Mouse (Mus musculus): ENCODE measurements around the gene L3mbtl3.

L3mbtl3 gene

DNA sequence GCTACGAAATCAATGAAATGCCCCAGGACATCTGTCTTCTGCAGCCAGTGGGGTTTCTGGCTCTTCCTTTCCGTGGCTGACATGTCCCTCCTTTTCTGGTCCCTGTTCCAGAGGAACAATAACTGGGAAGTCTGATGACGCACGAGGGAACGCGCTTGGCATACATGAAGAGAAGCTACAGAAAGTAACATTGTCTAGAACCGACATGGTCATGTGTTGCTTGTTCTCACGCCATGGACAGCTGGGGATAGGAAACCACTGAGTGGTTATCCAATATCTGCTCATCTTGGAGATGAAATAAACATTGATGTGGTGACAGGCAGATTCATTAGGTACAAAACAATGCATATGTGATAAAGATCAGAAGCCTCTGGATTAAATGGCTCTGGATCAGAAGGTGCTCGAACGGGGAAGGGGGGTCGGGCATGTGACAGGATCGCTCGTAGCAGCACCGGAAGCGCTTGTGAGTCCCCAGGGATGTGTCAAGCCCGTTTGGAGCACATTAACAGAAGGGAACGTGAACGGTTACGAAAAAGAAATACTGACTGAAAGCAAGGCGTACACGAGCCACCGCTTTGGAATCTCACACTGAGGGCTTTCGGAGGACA, 37.8 kb downstream of the L3mbtl3 start:
- no peak for DNase-seq (ENCODE audit: low read depth, low spot score)

DNA sequence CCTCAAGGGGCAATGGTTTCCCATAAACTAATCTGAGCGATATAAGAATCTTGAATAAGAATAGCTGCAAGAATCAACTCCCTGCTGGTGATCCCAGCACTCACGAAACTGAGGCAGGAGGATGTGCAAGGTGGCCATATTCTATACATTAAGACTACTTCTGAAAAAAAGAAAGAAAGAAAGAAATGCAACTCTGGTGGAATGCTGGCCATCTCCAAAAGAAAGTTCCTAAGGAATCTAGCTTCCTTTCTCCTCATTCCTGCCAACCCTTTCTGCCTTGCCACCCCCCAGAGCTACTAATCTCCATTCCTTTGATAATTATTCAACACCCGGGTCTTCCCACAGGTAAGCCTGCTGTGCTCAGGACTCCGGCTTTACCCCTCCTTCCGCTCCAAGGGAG, 41.8 kb downstream of the L3mbtl3 start:
- DNase-seq (ENCODE audit: low read depth, low spot score): no peak

GRCm38 (mm10) chr10:26332781-26333180, 43.0 kb downstream of the L3mbtl3 start:
- no peak for DNase-seq (ENCODE audit: low read depth, low spot score)

DNA sequence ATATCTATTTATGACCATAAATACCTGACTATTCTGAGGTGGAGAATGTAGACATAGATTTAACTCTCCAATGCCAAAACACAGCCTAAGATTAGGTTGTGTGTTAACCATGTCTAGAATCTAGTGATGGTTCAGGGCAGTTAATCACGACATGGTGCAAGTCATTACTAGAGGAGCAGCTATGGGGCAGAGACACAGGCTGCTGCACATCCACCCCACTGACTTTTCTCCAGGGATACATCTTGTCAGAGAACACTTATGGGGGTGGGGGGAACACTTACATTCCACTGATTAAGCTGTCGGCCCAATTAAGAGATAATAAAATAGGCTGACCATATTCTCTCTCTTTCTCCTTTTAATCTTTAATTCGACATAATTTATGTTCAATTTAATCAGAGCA, 46.9 kb downstream of the L3mbtl3 start:
- DNase-seq (ENCODE audit: low read depth, low spot score): no peak

- no peak for DNase-seq (ENCODE audit: low read depth, low spot score)
Measured at GRCm38 (mm10) chr10:26327691-26328542, 47.9 kb downstream of the L3mbtl3 start.

DNA sequence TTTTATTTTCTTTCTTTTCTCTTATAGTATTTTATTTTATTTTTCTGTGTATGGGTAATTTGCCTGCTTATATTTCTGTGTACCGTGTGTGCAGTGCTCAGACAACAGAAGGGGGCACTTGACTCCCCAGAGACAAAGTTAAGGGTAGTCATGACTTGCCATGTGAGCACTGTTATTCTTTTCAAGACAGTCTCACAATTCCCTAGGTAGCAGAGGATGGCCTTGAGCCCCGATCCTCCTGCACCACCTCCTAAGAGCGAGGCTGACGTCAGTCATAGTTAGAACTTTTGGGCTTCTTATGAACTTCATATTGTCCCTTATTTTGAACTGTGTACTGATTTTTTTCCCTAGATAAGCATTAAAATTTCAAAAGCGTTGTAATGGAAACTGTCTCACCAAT, 48.5 kb downstream of the L3mbtl3 start:
- DNase-seq (ENCODE audit: low read depth, low spot score): no peak

GRCm38 (mm10) chr10:26325320-26325719, 50.5 kb downstream of the L3mbtl3 start:
- DNase-seq (ENCODE audit: low read depth, low spot score): no peak

DNA sequence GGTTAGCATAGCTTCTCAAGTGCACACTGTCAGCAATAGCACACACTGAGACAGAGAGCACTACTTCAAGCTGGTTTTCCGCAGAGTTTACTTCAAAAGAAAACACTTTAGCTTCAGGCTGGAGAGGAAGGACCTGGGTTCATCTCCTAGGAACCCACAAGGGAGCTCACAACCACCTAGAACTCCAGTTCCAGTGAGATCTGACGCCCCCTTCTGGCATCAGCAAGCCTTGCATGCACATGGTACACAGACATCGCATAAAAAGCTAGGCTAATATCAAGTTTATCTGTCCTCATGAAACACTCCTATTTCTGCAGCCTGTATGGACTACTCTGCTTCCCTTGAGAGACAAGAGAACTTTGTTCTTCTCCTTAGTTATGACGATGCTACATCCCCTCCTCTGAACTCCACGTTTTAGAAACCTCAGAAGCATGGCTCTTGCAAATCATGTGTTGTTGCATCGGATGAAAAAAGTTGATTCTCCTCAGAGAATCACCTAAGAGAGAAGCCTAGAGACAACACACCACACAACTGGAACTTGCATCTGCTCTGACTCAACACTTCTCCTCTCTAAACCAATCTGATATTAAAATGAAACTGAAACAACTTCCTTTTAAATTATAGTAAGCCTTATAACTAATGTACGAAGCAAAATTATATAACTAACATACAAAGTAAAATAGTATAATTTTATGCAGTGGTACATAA, 53.3 kb downstream of the L3mbtl3 start:
- no peak for DNase-seq (ENCODE audit: low read depth, low spot score)

- DNase-seq (ENCODE audit: low read depth, low spot score): no peak
Measured at GRCm38 (mm10) chr10:26320679-26321078, 55.1 kb downstream of the L3mbtl3 start.

DNA sequence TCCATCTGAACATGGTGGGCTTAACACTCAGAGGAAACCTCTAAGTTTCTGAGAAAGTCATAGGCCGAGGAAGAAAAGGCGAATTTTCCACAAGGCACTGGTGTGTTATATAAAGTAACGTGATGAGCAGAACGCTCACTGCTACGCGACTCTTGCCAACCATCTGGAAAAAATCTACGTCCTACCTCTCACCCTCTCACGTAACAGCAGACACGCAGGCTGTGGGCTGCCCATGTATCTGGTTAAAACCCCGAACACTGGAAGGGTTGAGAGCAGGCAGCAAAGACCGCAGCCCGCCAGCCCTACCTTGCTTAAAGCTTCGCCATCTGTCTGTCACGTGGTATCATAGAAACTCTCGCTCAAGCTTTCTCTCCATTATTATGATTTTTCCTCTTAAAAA, 61.4 kb downstream of the L3mbtl3 start:
- no peak for DNase-seq (ENCODE audit: low read depth, low spot score)

- no peak for DNase-seq (ENCODE audit: low read depth, low spot score)
Measured at GRCm38 (mm10) chr10:26303485-26303884, 72.3 kb downstream of the L3mbtl3 start.

- no peak for DNase-seq (ENCODE audit: low read depth, low spot score)
Measured at GRCm38 (mm10) chr10:26302336-26302735, 73.4 kb downstream of the L3mbtl3 start.

GRCm38 (mm10) chr10:26297626-26298025, 78.1 kb downstream of the L3mbtl3 start:
- no peak for DNase-seq (ENCODE audit: low read depth, low spot score)

GRCm38 (mm10) chr10:26297200-26297599, 78.6 kb downstream of the L3mbtl3 start:
- no peak for DNase-seq (ENCODE audit: low read depth, low spot score)

DNA sequence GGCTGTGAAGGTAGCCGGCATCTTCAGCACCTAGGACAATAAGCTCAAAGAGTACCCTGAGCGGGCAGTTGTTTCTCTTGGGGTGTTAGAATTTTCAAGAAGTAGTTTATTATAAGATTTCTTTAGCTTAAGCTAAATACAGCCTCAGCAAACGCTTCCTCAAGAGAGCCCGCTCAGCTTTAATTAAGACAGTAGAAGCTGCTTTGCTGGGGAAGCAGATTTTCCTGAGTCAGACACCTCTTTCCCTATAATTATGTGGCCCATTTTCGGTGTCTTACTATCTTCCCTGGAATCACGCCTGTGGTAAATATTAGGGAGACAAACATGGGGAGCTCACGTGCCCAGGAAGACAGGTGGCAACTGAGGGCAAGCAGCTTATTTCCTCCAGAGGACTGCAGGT, 88.6 kb downstream of the L3mbtl3 start:
- DNase-seq (ENCODE audit: low read depth, low spot score): no peak

DNA sequence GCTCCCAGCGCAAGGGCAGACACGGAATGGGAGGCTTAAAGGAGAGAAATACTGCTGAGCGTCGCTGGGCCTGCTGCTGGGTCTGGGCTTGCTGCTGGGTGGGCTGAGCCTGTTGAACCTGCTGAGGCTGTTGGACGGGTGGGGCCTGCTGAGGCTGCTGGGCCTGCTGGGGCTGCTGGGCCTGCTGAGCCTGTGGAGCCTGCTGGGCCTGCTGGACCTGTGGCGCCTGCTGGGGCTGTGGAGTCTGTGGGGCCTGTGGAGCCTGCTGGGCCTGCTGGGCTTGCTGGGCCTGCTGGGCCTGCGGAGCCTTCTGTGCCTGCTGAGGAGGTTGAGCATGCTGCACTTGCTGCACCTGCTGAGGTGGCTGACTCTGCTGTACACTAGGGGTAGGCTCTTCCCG, 95.8 kb downstream of the L3mbtl3 start:
- DNase-seq (ENCODE audit: low read depth, low spot score): no peak

DNA sequence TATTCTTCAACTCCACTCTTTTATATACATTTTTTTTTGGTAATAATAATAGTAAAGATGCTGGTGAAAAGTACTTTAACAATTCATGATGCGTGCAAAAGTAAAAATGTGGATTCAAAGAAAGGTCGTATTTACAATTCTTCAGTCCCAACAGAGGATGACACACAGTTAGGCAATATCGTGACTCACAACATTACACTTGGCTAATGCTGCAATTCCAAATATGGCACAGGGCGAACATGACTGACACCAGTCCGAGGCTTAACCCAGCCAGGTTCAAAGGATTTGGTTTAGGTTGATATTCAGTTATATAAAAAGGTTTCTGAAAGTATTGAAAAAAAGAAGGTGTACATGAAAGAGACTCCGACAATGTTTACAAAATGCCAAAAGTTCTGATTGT, 100.4 kb downstream of the L3mbtl3 start:
- DNase-seq (ENCODE audit: low read depth, low spot score): no peak

- DNase-seq (ENCODE audit: low read depth, low spot score): no peak
Measured at GRCm38 (mm10) chr10:26263744-26264459, 111.9 kb downstream of the L3mbtl3 start.

GRCm38 (mm10) chr10:26259908-26260307, 115.9 kb downstream of the L3mbtl3 start:
- DNase-seq (ENCODE audit: low read depth, low spot score): no peak

DNA sequence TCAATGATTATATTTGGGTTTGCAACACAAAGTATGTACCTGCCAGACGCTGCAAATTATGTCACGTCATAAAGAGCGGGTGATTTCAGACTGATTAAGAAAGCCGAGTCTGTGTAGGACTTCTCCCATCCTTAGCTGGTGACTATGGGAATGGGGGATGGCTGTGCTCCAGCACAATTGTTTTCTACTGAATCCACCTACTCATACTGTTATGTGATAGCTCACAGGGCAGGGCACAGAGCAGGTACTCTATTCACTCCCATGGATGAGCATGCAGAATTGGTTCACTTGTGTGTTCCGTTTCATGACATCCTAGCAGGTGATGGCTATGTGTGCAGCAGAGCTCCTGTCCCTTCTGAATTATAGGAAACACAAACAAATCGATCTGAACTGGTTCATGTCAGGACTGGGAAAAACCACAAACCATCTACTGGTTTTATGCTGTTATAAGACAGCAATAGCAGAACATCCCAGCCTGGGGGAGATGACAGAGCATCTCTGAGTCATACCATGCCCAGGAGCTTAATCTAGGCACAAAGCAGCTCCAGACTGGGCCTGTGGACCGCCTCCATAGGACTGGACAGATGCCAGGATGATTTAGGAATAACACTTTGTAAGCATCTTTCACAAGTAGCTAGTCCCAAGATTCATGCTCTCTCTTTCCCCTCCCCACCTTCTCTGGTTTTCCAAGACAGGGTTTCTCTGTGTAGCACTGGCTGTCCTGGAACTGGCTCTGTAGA, 126.2 kb downstream of the L3mbtl3 start:
- DNase-seq (ENCODE audit: low read depth, low spot score): no peak

DNA sequence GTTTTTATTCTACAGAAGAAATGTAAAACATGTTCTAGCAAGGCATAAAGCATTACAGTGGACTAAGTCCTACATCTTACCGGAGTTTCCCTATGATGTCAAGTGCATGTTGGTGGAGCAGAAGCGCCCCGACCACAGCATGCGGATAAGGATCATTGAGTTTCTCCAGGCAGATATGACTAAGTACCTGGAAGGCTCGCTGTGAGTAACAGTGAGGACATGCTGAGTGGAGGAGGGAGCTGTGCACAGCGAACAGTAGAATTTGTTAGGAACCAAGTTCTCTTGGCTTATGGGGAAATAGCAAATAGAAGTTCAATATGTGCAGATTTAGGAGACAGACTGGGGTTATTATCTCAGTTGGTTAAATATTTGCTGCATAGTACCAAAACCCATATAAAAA, 131.3 kb downstream of the L3mbtl3 start:
- no peak for DNase-seq (ENCODE audit: low read depth, low spot score)
